Mouse (Mus musculus) CD4-positive helper T cell, adult 2 months (primary cell): Measurements from ENCODE around the gene Fam172a.

ENCODE experiments used
- DNase-seq: peaks from one replicate; pipeline ENCODE4 v3.0.0-alpha.2; 2012; ENCODE audit warnings: low read depth, missing footprints, low spot score

The Fam172a gene

DNA sequence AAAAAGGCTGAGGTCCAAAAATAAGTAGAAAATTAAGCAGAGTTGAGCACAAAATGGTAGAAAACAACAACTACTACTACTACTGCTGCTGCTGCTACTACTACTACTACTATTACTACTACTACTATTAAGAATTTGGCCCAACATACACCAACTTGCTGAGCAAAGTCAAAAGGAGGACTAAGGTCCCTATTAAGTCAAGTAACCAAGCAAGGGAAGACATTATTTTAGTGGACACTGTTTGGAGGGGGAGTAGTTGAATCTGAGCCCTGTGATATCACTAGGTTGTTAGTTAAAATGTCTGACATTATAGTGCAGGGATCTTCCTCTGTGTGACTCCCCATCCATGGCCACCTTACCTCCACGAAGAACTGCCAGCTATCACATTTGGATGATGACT lies 476.2 kb downstream of the Fam172a start:
- no peak for DNase-seq

DNA sequence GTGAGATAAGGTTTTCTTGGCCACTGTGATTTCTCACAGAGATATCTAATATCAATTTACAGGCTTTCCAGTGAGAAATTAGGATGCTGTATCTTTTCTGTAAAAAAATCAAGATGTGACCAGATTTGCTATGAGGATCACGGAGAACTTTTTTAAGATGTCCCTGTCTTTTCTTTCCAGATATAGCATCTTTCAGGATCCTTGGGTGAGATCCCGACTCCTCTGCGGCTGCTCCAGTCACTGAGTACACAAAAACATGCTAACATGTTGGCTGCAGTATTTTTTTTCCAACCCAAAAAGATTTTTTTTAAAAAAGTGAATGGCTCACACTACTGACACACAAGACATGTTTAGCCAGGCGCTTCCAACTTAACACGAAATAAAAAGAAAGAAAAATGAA lies 476.9 kb downstream of the Fam172a start:
- no peak for DNase-seq

DNA sequence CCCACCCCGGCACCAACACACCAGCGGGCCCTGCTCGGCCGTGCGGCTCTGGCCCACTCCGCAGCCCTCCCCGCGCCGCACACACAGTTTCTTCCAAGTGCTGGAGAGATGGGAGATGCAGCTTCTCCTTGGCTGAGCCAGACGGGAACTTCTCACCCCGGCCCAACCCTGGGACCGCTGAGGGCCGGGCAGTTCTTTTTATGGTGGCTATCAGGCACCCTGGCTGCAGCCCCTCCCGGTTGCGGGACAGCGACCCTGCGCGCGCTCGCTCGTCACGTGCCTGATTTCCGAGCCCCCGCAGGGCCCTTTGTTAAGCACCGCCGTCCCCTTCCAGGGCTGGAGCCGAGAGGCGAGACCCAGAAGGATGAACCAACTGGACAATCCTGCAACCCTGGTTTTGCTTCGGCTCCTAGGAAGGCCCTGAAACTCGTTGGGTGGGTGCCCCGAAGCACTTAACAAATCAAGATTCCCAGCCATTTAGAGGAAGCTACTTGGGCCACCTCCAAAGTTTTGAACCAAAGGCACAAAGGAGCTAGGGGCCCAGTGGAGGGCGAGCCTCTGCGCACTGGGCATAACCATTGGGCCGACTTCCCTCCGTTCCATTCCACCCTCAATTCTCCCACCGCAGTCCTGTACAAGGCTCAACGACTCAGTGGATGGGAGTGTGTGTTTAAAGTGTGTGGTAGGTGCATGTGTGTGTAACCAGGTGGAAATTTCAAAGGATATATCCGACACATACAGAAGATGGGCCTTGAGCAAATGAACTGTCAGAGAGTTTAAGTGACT lies 477.7 kb downstream of the Fam172a start:
- DNase-seq = no peak

DNA sequence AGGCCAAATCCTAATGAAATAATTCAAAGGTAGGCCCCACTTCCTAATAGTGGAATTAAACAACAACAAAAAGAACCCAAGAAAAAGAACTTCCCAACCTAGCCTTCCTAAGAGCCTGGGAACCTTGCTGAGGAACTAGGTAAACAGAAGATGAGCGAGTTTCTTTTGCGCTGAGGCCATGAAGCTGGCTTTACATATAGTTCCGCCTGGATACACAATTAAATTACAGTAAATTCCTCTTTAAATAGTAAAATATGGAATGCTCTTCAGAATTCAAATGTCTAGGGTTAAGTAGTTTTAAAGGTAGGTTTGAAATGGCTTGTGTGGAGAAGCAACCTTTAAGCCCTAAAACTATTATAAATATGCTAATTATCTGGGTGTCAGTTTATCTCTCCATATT lies 478.4 kb downstream of the Fam172a start:
- no peak for DNase-seq

DNA sequence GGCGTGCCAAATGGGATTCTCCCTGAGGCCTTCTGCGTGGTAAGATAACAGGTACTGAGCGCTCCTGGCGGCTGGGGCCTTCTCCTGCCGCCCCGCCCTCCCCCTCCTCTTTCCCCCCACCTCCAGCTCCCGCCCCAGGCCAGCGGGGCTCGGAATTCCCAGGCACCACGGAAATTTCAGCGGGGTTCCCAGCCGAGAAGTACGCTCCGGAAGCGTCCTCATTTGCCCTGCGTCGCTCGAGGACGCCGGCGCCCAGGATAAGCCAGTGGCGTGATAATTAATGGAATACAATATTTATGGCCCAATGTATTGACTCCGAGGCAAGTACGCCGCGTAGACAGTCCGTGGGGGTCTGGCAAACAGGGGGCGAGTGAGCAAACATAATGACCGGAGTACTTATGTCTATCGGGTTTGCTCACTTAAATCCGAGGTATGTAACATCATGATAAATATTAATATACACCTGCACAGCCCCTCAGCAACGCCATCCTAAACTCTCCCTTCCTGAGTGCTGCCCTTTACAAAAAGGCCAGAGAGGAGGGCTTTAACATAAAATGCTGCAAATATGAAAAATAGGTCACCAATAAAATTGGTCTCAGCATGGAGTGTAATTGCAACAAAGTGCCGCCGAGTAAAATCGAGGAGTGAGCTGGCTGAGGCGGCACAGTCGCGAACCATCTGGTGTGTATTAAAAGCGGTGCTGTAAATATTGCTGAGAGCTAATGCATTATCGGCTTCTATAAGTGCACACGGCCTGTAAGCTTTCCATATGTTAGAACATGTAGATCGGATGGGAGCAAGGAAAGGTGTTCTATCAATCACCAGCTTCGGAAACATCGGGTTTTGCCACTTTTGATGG lies 479.5 kb downstream of the Fam172a start:
- no peak for DNase-seq

DNA sequence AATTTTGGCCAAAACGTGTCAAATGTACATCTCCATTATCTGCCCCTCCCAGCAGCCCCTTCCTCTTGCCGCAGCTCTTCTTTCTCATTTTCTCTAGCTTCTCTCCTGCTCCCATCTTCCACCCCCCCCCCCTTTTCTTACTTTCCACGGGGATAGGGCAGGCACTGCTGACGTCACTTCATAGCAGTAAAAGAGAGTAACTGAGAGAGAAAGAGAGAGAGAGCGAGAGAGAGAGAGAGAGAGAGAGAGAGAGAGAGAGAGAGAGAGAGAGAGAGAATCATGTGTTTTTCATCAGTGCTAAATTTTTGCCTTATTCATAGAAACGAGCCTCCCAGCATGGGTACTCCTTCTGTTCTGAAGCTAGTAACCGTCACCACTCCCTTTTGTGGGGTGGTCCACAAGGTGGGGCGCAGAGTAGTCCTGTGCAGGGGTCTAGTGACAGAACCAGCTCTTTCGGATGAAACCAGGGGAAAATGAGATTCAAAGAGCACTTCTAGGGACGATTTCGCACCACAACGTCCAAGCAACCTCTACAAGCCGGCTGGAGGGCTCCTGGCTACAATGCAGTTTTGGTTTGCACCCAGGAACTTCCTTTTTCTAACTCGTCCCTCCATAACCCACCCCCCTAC lies 480.2 kb downstream of the Fam172a start:
- no peak for DNase-seq

DNA sequence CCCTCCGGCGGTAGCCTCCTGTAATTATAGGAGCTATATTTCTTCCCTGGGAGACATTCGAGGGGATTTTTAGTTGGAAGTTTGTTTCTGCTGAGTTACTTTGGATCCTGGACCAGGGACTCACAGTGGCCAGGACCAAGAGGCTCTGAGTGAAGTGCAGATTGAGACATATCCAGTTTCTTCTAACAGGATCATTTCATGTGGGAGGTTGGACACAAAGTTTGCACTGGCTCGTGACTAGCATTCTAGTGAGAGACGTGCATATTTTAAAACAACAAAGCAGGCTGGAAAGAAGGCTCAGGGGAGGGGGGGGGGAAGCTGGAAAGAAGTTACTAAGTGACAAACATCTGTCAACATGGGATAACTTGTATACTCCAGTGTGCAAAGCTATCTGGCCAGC lies 481.2 kb downstream of the Fam172a start:
- no peak for DNase-seq

DNA sequence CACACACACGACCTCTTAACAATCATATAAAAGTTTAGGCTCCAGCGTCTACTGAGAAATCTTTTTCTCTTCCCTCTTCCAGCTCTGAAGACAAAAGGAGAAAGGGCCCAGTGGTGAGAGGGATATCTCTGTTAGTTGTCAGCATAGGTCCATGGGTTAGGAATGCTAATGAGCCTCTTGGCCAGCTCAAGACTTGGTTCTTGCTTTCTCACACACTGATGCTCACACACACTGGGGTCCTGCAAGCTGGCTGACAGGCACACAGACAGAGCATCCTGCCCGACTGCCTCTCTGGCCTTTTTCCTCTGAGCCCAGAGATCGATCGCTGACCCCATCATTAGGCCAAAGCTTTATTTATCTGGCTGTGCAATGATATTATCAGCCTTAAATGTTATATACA lies 482.2 kb downstream of the Fam172a start:
- no peak for DNase-seq

DNA sequence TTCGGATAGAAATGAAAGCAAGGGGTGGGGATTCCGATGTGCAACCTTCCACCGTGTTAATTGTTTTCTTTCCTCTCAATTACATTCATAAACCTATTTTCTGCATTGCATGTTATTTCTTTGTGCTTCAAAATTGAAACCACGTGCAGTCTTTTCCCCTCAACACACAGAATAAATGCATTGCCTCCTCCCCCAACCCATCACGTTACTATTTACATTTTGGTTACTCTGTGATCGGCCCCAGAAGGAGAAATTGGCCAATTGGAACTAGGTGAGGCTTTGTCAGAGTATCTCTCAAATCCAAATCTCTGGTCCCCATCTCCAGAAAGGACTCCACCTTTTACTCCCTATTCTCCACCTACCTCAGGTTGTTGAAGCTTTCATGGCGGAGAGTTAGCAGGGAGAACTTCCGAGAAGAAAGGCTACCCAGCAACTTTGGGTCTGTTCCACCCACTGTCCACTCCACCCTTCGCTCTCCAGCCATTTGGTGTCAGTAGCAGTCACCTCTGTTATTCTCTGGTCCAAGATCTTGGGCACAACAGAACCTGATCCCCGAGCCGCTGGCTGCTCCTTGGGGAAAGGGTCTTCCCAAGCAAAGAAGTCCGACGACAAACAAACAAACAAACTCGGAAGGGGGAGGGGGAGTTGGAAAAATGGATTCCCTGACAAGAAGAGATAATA lies 483.1 kb downstream of the Fam172a start:
- no peak for DNase-seq

DNA sequence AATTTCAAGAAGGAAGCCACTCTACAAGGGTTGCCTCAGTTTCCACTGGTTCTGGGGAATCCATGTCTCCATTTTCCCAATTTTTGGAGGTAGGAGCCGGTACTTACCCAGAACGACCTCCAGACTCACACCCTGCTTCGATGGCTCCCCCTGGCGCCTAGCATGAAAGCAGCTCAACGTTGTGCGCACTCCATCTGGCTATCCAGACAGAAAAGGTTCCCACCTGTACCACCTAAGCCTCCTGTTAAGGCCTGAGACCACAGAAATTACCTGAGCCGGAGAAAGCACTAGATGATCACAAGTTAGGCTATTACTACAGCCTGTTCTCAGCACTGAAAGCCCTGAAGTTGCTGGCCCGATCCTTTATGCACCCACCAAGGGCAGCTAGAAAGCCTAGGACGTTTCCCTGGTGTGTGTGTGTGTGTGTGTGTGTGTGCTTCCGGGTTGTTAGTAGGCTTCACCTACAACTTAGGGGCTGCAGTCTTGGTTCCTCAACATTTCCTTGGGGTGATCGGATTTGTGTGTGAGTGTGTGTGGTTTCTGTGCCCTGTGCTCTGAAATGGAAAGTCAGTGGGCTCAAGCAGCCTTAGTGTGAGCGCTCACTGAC lies 484.6 kb downstream of the Fam172a start:
- DNase-seq = no peak

DNA sequence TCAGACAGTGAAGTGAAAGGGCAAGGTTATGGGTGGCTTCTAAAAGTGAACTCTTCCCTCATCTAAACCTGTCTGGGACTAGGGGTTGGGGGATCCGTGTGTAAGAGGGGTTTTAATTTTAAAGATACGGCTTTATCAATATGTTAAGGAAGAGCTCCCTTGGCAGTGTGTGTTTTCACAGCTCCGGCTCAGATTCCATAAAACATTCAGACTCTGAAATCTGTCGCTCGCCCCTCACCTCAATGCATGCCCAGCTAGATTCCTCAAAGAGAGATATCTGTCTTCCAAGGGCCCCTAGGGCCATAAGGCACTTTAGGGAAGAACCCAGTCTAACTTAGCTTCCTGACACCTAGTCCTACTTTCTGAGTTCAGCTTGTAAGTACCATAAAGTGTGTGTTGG lies 486.0 kb downstream of the Fam172a start:
- no peak for DNase-seq

DNA sequence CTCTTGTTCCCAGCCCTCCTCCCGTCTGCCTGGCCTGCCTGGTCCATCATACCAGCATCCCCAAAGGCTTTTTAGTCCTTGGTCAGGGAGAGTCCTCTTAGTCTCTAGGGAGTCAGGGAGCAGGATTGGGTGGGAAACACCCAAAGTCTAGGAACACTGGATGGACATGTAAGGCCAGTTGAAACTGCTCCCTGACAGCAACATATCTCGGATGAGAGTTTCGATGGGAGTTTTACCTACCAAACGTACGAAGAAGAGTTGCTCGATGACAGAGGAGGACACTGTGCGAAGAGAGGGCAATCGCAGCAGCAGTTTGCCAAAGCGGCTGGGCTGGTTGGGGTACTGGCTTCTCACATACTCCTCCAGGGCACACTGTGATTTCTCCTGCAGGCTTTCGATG lies 487.8 kb downstream of the Fam172a start:
- no peak for DNase-seq

DNA sequence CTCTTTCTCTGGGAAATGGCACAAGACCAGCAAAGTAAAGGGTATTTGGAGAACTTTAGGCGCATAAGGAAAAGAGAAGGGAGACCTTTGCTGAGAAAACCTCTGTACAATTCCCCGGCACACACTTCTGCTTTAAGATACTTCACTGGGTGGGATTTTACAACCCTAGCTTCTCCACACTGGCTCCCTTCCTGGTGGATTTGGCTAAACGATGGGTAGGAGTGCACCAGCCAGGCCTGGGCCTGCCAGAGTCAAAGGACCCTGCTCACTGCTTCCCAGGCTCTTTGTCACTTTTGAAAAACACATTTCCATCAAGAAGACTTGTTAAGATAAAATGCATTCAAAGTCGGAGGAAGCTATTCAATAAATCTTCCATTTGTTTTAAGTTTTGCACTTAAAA lies 491.4 kb downstream of the Fam172a start:
- DNase-seq = no peak

DNA sequence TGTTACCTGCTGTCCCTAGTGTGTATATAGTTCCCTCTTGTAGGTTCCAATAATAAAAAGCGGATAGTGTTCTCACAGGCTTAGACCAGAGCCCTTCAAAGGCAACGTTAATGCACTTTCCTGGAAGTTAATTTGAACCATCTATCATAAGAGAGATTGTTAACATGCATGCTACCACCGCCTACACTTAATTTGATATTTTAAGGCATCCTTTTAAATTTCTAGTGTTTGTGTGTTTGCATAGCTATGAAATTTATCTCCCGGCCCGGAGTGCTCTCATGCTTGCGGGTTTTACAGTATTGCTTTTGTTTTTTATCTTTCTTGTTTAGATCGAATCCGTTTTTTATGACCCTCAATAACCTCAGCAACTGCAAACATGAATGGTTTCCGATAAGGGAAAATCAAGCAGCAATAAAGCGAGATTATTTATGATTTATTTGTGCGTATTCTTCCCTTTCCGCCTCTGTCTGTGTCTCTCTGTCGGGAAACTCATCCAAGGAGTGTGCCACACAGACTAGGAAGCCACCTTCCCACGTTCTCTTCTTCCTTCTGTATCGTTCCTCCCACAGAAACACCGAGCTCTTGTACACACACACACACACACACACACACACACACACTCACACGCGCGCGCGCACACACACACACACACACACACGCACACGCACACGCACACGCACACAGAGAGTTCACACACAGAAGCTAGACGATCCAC lies 492.5 kb downstream of the Fam172a start:
- DNase-seq = no peak

DNA sequence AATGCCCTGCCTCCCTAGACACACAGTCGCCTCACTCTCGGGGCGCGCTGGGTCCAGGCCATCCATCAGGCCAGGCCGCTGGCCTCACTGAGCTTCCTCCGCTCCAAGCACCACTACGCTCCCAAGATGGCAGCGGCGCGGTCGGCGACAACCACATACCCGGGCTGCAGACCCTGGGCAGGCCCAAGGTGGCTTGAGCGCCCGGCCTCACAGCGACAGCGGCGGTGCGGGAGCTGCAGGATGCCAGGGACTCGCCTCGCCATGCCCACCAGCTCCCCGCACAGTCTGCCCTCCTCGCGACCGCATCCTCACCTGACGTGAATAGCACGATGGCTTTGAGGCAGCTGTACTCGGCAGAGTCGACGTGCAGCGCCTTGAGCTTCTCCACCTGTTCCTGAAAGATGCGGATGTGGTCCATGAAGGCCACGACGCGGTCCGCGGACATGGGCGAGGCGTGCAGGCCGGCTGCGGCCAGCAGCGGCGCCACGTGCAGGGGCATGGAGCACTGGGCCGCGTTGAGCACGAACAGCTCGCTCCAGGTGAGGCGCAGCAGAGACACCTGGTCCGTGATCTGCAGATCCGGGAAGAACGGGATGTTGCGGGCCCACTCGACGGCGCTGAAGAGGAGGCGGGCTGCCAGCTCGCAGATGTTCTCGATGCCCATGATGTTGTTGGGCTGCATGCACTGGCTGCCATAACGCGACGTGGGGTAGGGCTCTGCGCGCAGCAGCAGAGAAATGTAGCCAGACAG lies 493.2 kb downstream of the Fam172a start:
- DNase-seq = no peak

DNA sequence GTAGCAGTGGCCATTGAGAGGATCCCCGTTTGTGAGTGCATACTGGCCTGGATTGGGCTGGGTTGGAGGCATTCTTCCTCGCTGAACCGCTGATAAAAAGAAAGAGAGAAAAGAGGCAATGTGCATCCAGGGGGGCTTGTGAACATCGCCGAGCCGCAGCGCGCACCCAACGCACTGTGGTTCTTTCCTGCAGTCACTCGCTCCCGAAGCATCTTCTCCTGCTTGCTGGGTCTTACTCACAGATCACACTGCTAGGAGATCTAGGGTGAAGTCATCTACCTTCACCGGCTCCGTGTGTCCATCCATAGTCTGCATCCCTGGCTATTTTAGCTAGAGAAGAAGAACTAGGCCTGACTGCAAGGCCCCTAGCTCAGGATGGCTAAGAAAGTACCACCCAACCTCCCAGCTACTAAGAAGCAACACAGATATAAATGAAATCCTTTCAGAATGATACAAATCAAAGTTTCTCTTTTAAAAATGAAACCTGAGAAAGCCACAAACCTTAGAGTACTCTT lies 493.8 kb downstream of the Fam172a start:
- no peak for DNase-seq

DNA sequence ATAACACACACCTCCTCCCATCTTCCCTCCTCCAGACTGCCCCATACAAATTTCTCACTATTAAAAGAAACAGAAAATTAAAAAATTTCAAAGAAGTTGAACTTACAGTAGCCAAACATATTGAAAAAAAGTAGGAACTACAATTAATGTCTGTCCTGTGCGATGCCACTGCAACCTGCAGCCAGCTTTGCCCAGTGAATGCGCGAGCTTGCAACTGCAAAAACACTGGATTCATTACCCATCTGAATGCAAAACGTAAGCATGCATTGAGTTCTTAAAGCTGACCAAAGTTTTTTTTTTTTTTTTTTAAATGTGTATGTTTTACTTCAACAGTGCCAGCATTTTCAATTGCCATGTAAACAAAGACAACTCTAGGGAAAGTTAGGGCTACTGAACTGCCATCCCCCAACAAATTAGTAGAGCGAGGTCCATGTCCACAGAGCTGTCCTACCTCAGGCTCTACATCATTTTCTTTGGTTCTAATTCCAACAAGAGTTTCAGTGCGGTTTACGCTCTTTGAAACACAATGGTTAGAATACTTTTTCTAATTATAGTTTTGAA lies 494.5 kb downstream of the Fam172a start:
- DNase-seq = no peak

DNA sequence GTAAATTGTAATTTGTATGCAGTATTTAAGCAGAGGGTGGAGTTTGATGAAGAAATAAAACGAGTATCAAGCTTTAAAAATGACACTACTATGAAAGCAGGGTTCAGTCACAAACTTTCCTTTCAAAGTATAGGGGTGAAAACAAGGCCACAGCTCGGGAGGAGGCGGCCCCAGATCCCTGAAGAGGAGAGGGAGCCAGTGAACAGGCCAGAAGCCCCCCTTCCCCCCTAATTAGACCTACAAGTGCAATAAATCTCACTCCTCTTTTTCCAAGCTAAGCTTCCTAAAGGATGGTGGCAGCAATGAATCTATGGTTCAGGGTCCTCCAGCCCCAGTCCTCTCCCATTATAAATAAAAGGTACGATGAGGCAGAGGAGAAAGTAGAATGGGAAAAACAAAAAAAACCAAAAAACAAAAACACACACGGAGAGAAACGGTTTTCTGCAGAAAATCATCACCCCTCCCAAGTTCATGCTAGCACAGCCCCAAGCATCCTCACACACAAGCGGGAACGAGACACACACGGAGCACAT lies 495.5 kb downstream of the Fam172a start:
- no peak for DNase-seq

DNA sequence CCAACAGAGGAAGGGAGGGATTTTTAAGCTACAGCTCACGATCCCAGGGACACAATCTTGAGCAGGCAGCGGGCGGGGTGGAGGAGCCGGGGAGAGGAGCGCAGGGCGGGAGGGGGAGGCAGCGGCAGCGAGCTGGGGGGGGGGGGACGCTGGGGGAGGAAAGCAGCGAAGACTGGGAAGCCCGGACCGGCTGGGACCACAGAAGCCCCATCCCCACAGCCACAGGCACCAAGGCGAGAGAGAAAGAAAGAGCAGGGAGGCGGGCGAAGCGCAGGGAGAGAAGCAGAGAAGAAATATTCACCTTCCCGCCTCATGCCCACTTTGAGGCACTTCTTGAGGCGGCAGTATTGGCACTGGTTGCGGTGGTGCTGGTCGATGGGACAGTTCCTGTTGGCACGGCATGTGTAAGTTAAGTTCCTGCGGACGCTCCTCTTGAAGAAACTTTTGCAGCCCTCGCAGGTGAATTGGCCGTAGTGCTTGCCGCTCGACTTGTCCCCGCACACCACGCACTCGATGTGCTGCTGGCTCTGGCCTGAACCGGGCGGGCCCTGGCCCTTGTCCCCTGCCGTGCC lies 496.1 kb downstream of the Fam172a start:
- no peak for DNase-seq
